Mouse (Mus musculus) spleen, adult 2 months (tissue): ENCODE measurements around the gene Nenf.

ENCODE experiments used
- CTCF ChIP-seq: fragments of 200-500 bp; IDR thresholded peaks from 2 replicates; pipeline ENCODE4 v1.5.1; 2011; ENCODE audit warnings: mild to moderate bottlenecking, inconsistent platforms; ENCODE audit not compliant: insufficient read depth, insufficient read length, insufficient replicate concordance; ENCODE audit errors: extremely low read depth
- POLR2A ChIP-seq: fragments of 200-500 bp; IDR thresholded peaks from 2 replicates; pipeline ENCODE4 v1.6.1; 2011; ENCODE audit warnings: low read depth, low read length, inconsistent platforms

DNA sequence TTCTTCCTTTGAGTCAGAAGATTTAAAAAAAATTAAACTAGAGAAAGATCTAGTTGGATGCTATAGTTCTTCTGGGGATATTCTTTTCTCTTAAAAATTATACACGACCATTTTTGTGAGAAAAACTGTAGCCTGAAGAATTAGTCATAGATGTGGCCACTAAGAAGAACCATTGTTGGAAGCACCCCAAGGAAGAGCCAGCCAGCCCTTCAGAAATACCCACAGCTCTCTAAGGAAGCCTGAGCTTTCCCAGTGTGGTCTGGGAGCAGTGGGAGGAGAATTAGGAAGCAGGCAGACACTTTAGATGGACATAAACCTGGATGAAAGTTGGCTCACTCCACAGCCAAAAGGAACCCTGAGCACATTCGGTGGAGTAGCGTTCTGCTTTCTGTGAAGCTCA, 59.5 kb downstream of the Nenf start:
- TF ChIP-seq POLR2A (no peak), CTCF (no peak)
